ENCODE assay signal across 29 mouse cellular contexts in the genomic region with DNA sequence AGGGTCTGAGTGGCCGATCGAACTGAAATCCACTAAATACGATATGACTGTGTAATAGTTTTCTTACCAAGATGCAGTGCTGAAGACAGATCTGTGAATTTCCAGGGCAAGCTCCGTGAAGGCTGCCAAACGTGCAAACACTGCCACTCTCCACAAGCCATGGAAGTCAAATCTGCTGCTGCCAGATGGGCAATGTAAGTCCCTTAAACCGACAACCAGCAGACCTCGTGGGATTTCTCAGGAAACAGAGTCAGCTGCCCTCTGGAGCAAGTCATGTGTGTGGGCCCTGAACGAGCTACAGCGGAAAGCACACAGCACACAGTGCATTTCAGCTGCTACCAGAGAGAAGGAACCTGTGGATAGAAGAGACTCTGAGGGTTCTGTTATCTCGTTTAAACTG.
DNase-seq lines count a peak whose midpoint lies in the region; ATAC-seq and TF ChIP-seq lines count a peak whose summit lies in the region.
"Had no signal": no experiment of that assay in that cellular context is flagged by ENCODE, and none has a peak within 500 bp of the region (broad histone marks: within the 10 kb centered on the region; RNA-seq: fewer than 3 reads in every experiment).

No protein-coding gene starts in this region.

- H3K9ac ChIP-seq in limb, embryonic 14.5 days (ENCODE audit: low read depth, low read length, severe bottlenecking) = no peak overlapping the region
- H3K9ac ChIP-seq in embryonic facial prominence, embryonic 14.5 days (ENCODE audit: low read depth, low read length) = no peak overlapping the region
- H3K9ac ChIP-seq: embryonic facial prominence, embryonic 12.5 days; forebrain, embryonic 15.5 days; heart, embryonic 15.5 days; hindbrain, embryonic 15.5 days; intestine, embryonic 15.5 days; limb, embryonic 13.5 days; liver, embryonic 13.5 days; stomach, embryonic 15.5 days had no signal

- no peak for ATAC-seq in limb, embryonic 14.5 days (ENCODE audit: low FRiP score, low read depth)
- ATAC-seq in embryonic facial prominence, embryonic 14.5 days (ENCODE audit: low read depth) = no peak
- ATAC-seq: forebrain, embryonic 15.5 days; intestine, embryonic 15.5 days; Patski had no signal

- H3K9me3 ChIP-seq in limb, embryonic 14.5 days (ENCODE audit: control insufficient read depth, low read length) = no peaks in the 10 kb centered on the region
- H3K9me3 ChIP-seq in limb, embryonic 10.5 days (replicated peaks) = no peaks in the 10 kb centered on the region
- H3K9me3 ChIP-seq in embryonic facial prominence, embryonic 14.5 days (ENCODE audit: control insufficient read depth, low read length) = no peaks in the 10 kb centered on the region
- H3K9me3 ChIP-seq: embryonic facial prominence, embryonic 12.5 days; forebrain, embryonic 10.5 days; forebrain, embryonic 15.5 days; heart, embryonic 10.5 days; heart, embryonic 15.5 days; hindbrain, embryonic 15.5 days; intestine, embryonic 15.5 days; limb, embryonic 13.5 days; liver, embryonic 13.5 days; stomach, embryonic 15.5 days had no signal

- H3K4me3 ChIP-seq in limb, embryonic 14.5 days (replicated peaks; ENCODE audit: low read length) = no peak overlapping the region
- H3K4me3 ChIP-seq in limb, embryonic 10.5 days = no peak overlapping the region
- no peak overlapping the region for H3K4me3 ChIP-seq in embryonic facial prominence, embryonic 14.5 days (ENCODE audit: low read depth, low read length)
- H3K4me3 ChIP-seq: embryonic facial prominence, embryonic 12.5 days; forebrain, embryonic 10.5 days; forebrain, embryonic 15.5 days; heart, embryonic 10.5 days; heart, embryonic 15.5 days; hindbrain, embryonic 15.5 days; intestine, embryonic 15.5 days; limb, embryonic 13.5 days; liver, embryonic 13.5 days; stomach, embryonic 15.5 days had no signal

- H3K27me3 ChIP-seq in limb, embryonic 14.5 days (ENCODE audit: control insufficient read depth, insufficient read depth, low read length) = no peaks in the 10 kb centered on the region
- no peaks in the 10 kb centered on the region for H3K27me3 ChIP-seq in limb, embryonic 10.5 days (ENCODE audit: low read depth, poor library complexity, severe bottlenecking)
- H3K27me3 ChIP-seq in embryonic facial prominence, embryonic 14.5 days (replicated peaks; ENCODE audit: control insufficient read depth, insufficient read depth, low read length) = no peaks in the 10 kb centered on the region
- H3K27me3 ChIP-seq: embryonic facial prominence, embryonic 12.5 days; forebrain, embryonic 15.5 days; heart, embryonic 15.5 days; hindbrain, embryonic 15.5 days; intestine, embryonic 15.5 days; limb, embryonic 13.5 days; liver, embryonic 13.5 days; stomach, embryonic 15.5 days had no signal

- H3K27ac ChIP-seq in limb, embryonic 14.5 days (replicated peaks; ENCODE audit: low read depth, low read length) = no peak overlapping the region
- H3K27ac ChIP-seq in limb, embryonic 10.5 days = no peak overlapping the region
- no peak overlapping the region for H3K27ac ChIP-seq in embryonic facial prominence, embryonic 14.5 days (replicated peaks; ENCODE audit: low read depth, low read length)
- H3K27ac ChIP-seq: embryonic facial prominence, embryonic 12.5 days; forebrain, embryonic 10.5 days; forebrain, embryonic 15.5 days; heart, embryonic 10.5 days; heart, embryonic 15.5 days; hindbrain, embryonic 15.5 days; intestine, embryonic 15.5 days; limb, embryonic 13.5 days; liver, embryonic 13.5 days; stomach, embryonic 15.5 days had no signal

- DNase-seq in embryo, embryonic 10 days (ENCODE audit: low spot score) = peak; percentile 31
- no peak for DNase-seq in embryo, embryonic 9.5 days (ENCODE audit: extremely low spot score)
- peak; percentile 31 for DNase-seq in limb, embryonic 14.5 days (ENCODE audit: low spot score)
- DNase-seq in limb, embryonic 10.5 days (ENCODE audit: low spot score) = no peak
- DNase-seq in brain, embryonic 14.5 days (ENCODE audit: low read depth) = peak; percentile 54
- peak; percentile 34 for DNase-seq in embryonic facial prominence, embryonic 14.5 days (ENCODE audit: low spot score)
- DNase-seq in c-Kit-positive CD71-positive TER-119-positive erythroid progenitor cells, embryonic 14.5 days (ENCODE audit: low spot score) = no peak
- DNase-seq in layer of hippocampus, adult 9-11 months = no peak
- DNase-seq: adrenal gland, postnatal 25 days; cerebellum, adult 2 months; cerebellum, postnatal 36 days; gastrocnemius, postnatal 25 days; heart, adult 11 months; kidney, adult 2 months; kidney, postnatal 36 days; liver, embryonic 13.5 days; lung, adult 18-20 months; lung, postnatal 10 days; right cerebral cortex, postnatal 25 days had no signal

- H3K36me3 ChIP-seq in limb, embryonic 14.5 days (ENCODE audit: control insufficient read depth, insufficient read depth, low read length) = no peaks in the 10 kb centered on the region
- no peaks in the 10 kb centered on the region for H3K36me3 ChIP-seq in limb, embryonic 10.5 days
- no peaks in the 10 kb centered on the region for H3K36me3 ChIP-seq in embryonic facial prominence, embryonic 14.5 days (ENCODE audit: control insufficient read depth, insufficient read depth, low read length)
- H3K36me3 ChIP-seq: embryonic facial prominence, embryonic 12.5 days; forebrain, embryonic 10.5 days; forebrain, embryonic 15.5 days; heart, embryonic 10.5 days; heart, embryonic 15.5 days; hindbrain, embryonic 15.5 days; intestine, embryonic 15.5 days; limb, embryonic 13.5 days; liver, embryonic 13.5 days; stomach, embryonic 15.5 days had no signal

- peaks cover 26% of the 10 kb centered on the region for H3K4me1 ChIP-seq in limb, embryonic 14.5 days (ENCODE audit: control insufficient read depth, insufficient read depth, low read length)
- H3K4me1 ChIP-seq in limb, embryonic 10.5 days = peaks cover 29% of the 10 kb centered on the region
- peaks cover 4% of the 10 kb centered on the region; the same call in 1 of the 2 replicates for H3K4me1 ChIP-seq in embryonic facial prominence, embryonic 14.5 days (ENCODE audit: control insufficient read depth, insufficient read depth, low read length)
- H3K4me1 ChIP-seq: heart, embryonic 10.5 days; heart, embryonic 15.5 days; intestine, embryonic 15.5 days; liver, embryonic 13.5 days; stomach, embryonic 15.5 days had no signal

- no peak overlapping the region for H3K4me2 ChIP-seq in limb, embryonic 14.5 days (replicated peaks; ENCODE audit: low read depth, low read length, severe bottlenecking)
- no peak overlapping the region for H3K4me2 ChIP-seq in embryonic facial prominence, embryonic 14.5 days (ENCODE audit: low read depth, low read length)
- H3K4me2 ChIP-seq: embryonic facial prominence, embryonic 12.5 days; forebrain, embryonic 15.5 days; heart, embryonic 15.5 days; hindbrain, embryonic 15.5 days; intestine, embryonic 15.5 days; limb, embryonic 13.5 days; liver, embryonic 13.5 days; stomach, embryonic 15.5 days had no signal

- no peak for TF ChIP-seq POLR2A in limb, embryonic 14.5 days (IDR thresholded peaks at IDR 0.05; ENCODE audit: borderline replicate concordance, extremely low read depth, insufficient read depth, insufficient read length)
- TF ChIP-seq POLR2A in brain, embryonic 14.5 days (IDR thresholded peaks at IDR 0.05; ENCODE audit: borderline replicate concordance, extremely low read depth, insufficient read depth, insufficient read length, poor library complexity, severe bottlenecking) = no peak

- TF ChIP-seq CTCF in brain, embryonic 14.5 days (IDR thresholded peaks at IDR 0.05; ENCODE audit: borderline replicate concordance, extremely low read depth, insufficient read depth, insufficient read length) = no peak

- 44% methylated on average over 10 of the region's 10 CpGs for WGBS in limb, embryonic 14.5 days
- 71% methylated on average over 10 of the region's 10 CpGs for WGBS in limb, embryonic 10.5 days
- 47% methylated on average over 10 of the region's 10 CpGs for WGBS in embryonic facial prominence, embryonic 14.5 days

Comparison
In these comparisons a context has a peak if more than half of its experiments do, and no peak if none do; other contexts are left out.
1. DNase-seq: peak in embryo, embryonic 10 days (single experiment), limb, embryonic 14.5 days (single experiment), brain, embryonic 14.5 days (single experiment) and embryonic facial prominence, embryonic 14.5 days (single experiment); none in embryo, embryonic 9.5 days (single experiment), limb, embryonic 10.5 days (single experiment), c-Kit-positive CD71-positive TER-119-positive erythroid progenitor cells, embryonic 14.5 days (single experiment) and layer of hippocampus, adult 9-11 months (single experiment).